Mouse (Mus musculus): Measurements from ENCODE around the gene Usp35. TPM values are rescaled to one million over a fixed set of nuclear protein-coding genes. Genes with fewer than 3 reads are reported as not detected.
A peak's percentile ranks its signal among the peaks of the same experiment; 100 is the strongest.

Gene Usp35
- total RNA-seq, 2 experiments from 2014 or later = 0.75 to 0.76 TPM

DNA sequence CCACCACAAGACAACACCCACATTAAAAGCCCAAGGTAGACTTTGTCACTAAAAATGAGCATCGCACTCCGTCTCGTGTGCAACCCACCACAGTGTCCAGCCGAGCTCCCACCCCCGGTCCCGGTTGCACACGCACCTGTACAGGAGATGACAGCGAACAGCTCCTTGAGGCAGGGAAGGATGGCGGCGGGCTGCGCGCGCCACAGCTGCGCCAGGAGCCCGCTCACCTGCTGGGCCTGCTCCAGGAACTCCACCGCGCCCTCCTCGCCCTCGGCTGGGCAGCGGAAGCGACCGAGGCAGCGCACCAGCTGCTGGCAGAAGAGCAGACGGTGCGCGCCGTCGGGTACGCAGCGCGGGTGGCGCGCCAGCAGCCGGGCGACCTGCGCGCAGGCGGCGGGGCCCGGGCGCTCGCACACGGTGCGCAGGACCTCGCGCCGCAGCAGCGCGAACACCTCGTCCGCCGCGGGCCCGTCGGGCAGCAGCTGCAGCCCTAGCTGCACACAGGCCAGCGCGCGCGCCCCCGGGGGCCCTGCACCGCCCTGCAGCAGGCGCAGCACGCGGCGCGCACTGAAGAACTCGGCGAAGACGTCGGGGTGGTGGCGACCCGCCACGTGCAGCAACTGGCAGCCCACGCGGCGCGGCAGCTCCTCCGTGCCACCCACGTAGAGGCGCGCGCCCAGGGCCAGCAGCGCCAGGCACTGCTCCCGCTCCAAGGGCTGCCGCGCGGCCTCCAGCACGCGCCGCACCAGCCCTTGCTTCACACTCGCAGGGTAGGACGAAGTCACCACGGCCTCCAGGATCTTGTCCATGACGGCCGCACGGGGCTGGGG is 6.4 kb downstream of the Usp35 start:
- peak; percentile 38 for DNase-seq
- intact Hi-C loops (cut with DNase I; ENCODE audit: low total_unique reads) = no loop called here

DNA sequence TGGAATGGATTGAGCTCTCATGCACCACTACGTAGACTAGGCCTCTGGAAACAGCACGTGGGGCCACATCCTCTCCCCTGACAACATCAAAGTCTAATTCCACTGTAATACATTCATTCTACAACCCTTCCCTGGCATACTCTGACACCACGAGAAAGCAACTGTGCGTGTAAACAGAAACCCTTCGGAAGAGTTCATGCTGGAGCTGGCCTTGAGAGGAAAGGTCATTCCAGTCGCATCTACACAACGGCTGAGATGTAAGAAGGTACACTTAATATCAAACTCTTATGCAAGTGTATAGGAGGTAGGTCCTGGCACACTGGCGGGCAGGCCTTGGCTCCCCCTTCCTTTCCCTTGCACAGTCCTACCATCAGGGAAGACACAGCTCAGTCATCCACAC is 7.5 kb downstream of the Usp35 start:
- DNase-seq = no peak
- intact Hi-C loops (cut with DNase I; ENCODE audit: low total_unique reads) = no loop called here

- DNase-seq = no peak
- intact Hi-C loops (cut with DNase I; ENCODE audit: low total_unique reads) = no loop called here
Observed at GRCm38 (mm10) chr7:97317706-97318105, 14.1 kb downstream of the Usp35 start.

DNA sequence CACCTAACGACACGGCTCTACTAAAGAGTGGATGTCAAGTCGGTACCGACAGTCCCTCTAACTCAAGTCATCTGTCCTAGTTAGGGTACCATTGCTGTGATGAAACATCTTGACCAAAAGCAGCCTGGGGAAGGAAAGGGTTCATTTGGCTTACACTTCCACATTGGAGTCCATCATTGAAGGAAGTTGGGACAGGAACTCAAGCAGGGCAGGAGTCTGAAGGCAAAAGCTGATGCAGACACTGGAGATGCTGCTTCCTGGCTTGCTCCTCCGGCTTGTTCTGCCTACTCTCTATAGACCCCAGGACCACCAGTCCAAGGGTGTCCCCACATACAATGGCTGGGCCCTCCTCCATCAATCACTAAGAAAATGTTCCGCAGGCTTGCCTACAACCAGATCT is 16.2 kb downstream of the Usp35 start:
- no peak for DNase-seq
- intact Hi-C loops (cut with DNase I; ENCODE audit: low total_unique reads) = no loop called here

DNA sequence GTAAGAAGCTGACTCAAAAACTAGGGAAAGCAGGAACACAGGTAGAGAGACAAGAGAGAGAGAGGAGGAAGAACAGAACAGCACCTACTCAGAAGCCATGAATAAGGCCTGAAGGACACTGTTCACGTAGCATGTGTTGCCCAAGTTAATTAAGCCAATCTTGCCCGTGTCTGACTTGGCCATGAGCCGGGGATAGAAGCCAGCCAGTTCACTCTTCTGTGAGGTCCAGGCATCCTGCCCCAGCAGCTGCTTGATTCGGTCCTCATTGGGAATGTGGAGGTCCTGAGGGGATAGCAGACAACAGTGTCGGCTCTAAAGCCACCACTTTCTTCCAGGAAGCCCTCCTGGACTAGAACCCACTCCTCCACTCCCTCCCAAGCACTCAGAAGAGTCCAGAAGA is 17.2 kb downstream of the Usp35 start:
- peak; percentile 45 for DNase-seq
- intact Hi-C loops (cut with DNase I; ENCODE audit: low total_unique reads) = no loop called here

- intact Hi-C loops (cut with DNase I; ENCODE audit: low total_unique reads) = no loop called here
- DNase-seq = no peak
Observed at GRCm38 (mm10) chr7:97313364-97313995, 18.3 kb downstream of the Usp35 start.

DNA sequence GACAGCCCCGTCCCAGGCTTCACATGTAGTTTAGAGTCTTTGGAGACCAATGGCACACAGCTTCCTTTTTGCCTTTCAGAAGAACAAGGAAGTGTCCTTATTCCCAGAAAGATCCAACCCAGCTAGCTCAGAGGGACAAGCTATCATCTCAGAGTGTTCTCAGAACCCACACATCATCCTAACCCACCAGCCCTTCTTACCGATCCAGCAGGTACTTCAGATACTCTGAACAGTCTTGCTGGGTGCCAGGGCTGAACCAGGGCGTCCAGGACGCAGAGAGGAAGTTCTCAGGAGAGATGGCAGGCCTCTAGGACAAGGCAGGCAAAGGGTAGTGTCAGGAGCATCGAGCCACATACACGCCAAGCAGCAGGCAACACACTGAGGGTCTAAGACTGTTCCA is 19.0 kb downstream of the Usp35 start:
- DNase-seq = no peak
- intact Hi-C loops (cut with DNase I; ENCODE audit: low total_unique reads) = no loop called here

DNA sequence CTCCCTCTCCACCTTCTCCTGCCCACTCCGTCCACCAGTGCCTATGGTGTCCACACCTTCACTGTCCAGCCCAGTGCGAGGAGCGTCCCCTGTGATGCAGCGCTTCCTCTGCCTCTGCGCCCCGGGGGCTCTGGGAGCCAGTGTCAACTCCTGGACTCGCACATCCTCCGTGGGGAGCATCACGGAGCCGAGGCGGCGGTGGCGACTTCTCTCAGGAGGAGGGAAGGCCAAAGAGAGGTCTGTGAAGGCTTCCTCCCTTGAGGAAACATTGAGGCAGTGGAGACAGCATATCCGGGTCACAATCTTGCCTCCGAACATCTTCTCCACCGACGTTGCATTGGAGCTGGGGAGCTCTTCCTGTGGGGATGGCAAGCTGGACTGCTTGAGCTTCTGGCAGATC is 19.6 kb downstream of the Usp35 start:
- DNase-seq = no peak
- intact Hi-C loops (cut with DNase I; ENCODE audit: low total_unique reads) = no loop called here

GRCm38 (mm10) chr7:97311620-97312019 is 20.2 kb downstream of the Usp35 start:
- no peak for DNase-seq
- intact Hi-C loops (cut with DNase I; ENCODE audit: low total_unique reads) = no loop called here

- DNase-seq = no peak
- intact Hi-C loops (cut with DNase I; ENCODE audit: low total_unique reads) = no loop called here
Observed at GRCm38 (mm10) chr7:97310341-97310635, 21.5 kb downstream of the Usp35 start.

GRCm38 (mm10) chr7:97309461-97310340 is 22.1 kb downstream of the Usp35 start:
- DNase-seq = no peak
- intact Hi-C loops (cut with DNase I; ENCODE audit: low total_unique reads) = no loop called here

GRCm38 (mm10) chr7:97307546-97307945 is 24.3 kb downstream of the Usp35 start:
- intact Hi-C loops (cut with DNase I; ENCODE audit: low total_unique reads) = no loop called here
- DNase-seq = no peak

DNA sequence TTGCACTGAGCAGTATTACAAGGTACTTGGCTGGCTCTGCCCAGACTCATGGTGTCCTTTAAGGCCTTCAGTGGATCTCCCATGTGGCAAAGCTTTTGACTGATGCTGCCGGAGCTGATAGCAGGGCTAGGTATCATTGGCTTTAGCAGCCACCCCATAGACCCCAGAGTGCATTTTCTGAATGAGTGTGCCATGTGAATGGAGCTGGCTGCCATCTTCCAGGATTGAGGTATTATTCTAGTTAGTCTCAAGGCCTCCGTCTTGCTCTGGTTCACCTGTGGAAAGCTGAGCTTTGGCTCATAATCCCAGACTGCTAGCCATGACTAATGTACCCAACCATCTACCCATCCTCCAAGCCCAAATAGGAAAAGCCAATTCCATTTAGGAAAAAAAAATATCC is 25.0 kb downstream of the Usp35 start:
- DNase-seq = no peak
- intact Hi-C loops (cut with DNase I; ENCODE audit: low total_unique reads) = no loop called here

- intact Hi-C loops (cut with DNase I; ENCODE audit: low total_unique reads) = no loop called here
- no peak for DNase-seq
Observed at GRCm38 (mm10) chr7:97305206-97305605, 26.6 kb downstream of the Usp35 start.

DNA sequence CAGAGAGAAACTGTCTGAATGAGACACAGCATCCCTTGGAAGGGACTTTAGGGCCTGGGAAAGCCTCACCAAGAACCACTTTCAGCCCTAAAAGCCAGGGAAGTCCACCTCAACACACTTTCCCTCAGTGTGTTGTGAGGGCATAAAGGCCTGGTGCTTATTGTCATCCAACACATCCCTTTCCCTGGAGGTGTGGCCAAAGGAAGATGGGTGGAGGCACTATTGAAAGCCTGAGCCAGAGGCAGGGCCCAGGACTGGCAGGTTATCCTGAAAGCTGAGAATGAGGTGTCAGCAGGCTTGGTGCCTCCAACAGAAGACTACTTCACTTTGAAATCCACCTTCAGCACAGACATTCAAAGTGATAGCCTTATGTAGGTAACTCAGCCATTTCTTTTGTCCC is 27.3 kb downstream of the Usp35 start:
- no peak for DNase-seq
- intact Hi-C loops (cut with DNase I; ENCODE audit: low total_unique reads) = no loop called here

- no peak for DNase-seq
- intact Hi-C loops (cut with DNase I; ENCODE audit: low total_unique reads) = no loop called here
Observed at GRCm38 (mm10) chr7:97303614-97304013, 28.2 kb downstream of the Usp35 start.

DNA sequence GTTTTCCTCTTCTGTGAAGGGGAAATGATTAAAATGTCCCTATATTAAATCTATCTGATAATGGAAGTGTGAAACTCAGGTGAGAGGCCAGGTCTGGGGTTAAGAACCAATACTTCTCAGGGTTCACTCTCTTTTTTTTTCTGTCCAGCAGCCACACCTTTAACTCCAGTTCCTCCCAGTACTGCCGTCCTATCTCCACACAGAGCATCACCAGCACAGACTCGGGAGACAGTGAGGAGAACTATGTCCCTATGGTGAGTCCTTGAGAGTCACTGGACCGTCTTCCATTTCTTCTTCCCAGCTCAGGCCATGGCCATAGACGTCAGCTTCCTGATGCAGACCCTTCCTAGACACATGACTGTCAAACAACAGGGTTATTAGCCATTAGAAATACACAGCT is 28.9 kb downstream of the Usp35 start:
- DNase-seq = no peak
- intact Hi-C loops (cut with DNase I; ENCODE audit: low total_unique reads) = no loop called here

- DNase-seq = no peak
- intact Hi-C loops (cut with DNase I; ENCODE audit: low total_unique reads) = no loop called here
Observed at GRCm38 (mm10) chr7:97302261-97302660, 29.6 kb downstream of the Usp35 start.

GRCm38 (mm10) chr7:97301321-97301720 is 30.5 kb downstream of the Usp35 start:
- no peak for DNase-seq
- intact Hi-C loops (cut with DNase I; ENCODE audit: low total_unique reads) = no loop called here

GRCm38 (mm10) chr7:97300914-97301313 is 30.9 kb downstream of the Usp35 start:
- intact Hi-C loops (cut with DNase I; ENCODE audit: low total_unique reads) = no loop called here
- DNase-seq = no peak

Data from gastrocnemius, postnatal 14 days (tissue).